Mouse (Mus musculus): ENCODE results near the gene Cntnap1. TPM values are rescaled to one million over a fixed set of nuclear protein-coding genes. Genes with fewer than 3 reads are reported as not detected.
A peak's percentile ranks its signal among the peaks of the same experiment; 100 is the strongest.

Cntnap1 gene
- polyA plus RNA-seq, 1 experiment from 2014 or later = 2.0 TPM

GRCm38 (mm10) chr11:101180846-101181740 lies 10.8 kb downstream of the Cntnap1 start:
- peaks cover 29% of the 10 kb centered on the region for H3K27me3 ChIP-seq
- ATAC-seq (ENCODE audit: insufficient number of reproducible peaks, low FRiP score, low TSS enrichment, low read depth) = no peak
- H3K9ac ChIP-seq = no peak overlapping the region
- no peak overlapping the region for H3K4me3 ChIP-seq (replicated peaks)
- H3K4me2 ChIP-seq (replicated peaks) = no peak overlapping the region
- no peaks in the 10 kb centered on the region for H3K9me3 ChIP-seq (replicated peaks)
- H3K4me1 ChIP-seq = peaks cover 27% of the 10 kb centered on the region
- no peaks in the 10 kb centered on the region for H3K36me3 ChIP-seq
- no peak overlapping the region for H3K27ac ChIP-seq (replicated peaks)
- 36% methylated on average over 10 of the region's 10 CpGs for WGBS

- WGBS = 88% methylated on average over 11 of the region's 11 CpGs
- no peak overlapping the region for H3K27ac ChIP-seq (replicated peaks)
- peaks cover 18% of the 10 kb centered on the region for H3K4me1 ChIP-seq
- H3K27me3 ChIP-seq = peaks cover 21% of the 10 kb centered on the region
- no peak overlapping the region for H3K4me3 ChIP-seq (replicated peaks)
- no peak overlapping the region for H3K9ac ChIP-seq
- 0 out of 2 replicates have a peak, but pooled peaks cover 4% of the 10 kb centered on the region for H3K36me3 ChIP-seq
- ATAC-seq (ENCODE audit: insufficient number of reproducible peaks, low FRiP score, low TSS enrichment, low read depth) = no peak
- no peak overlapping the region for H3K4me2 ChIP-seq (replicated peaks)
- no peaks in the 10 kb centered on the region for H3K9me3 ChIP-seq (replicated peaks)
These were observed 11.6 kb downstream of the Cntnap1 start for GRCm38 (mm10) chr11:101181961-101182360.

- H3K27me3 ChIP-seq = peaks cover 12% of the 10 kb centered on the region; the same call in 1 of the 2 replicates
- WGBS = 71% methylated on average over 14 of the region's 14 CpGs
- H3K4me3 ChIP-seq (replicated peaks) = no peak overlapping the region
- no peak overlapping the region for H3K27ac ChIP-seq (replicated peaks)
- H3K9ac ChIP-seq = no peak overlapping the region
- no peaks in the 10 kb centered on the region for H3K9me3 ChIP-seq (replicated peaks)
- no peak for ATAC-seq (ENCODE audit: insufficient number of reproducible peaks, low FRiP score, low TSS enrichment, low read depth)
- no peak overlapping the region for H3K4me2 ChIP-seq (replicated peaks)
- H3K4me1 ChIP-seq = peaks cover 9% of the 10 kb centered on the region; the same call in 1 of the 2 replicates
- H3K36me3 ChIP-seq = 0 out of 2 replicates have a peak, but pooled peaks cover 6% of the 10 kb centered on the region
These were observed 12.6 kb downstream of the Cntnap1 start for GRCm38 (mm10) chr11:101182771-101183517.

- 0 out of 2 replicates have a peak, but pooled peaks cover 6% of the 10 kb centered on the region for H3K36me3 ChIP-seq
- 81% methylated on average over 12 of the region's 12 CpGs for WGBS
- no peak overlapping the region for H3K4me3 ChIP-seq (replicated peaks)
- no peak overlapping the region for H3K9ac ChIP-seq
- H3K4me2 ChIP-seq (replicated peaks) = no peak overlapping the region
- ATAC-seq (ENCODE audit: insufficient number of reproducible peaks, low FRiP score, low TSS enrichment, low read depth) = no peak
- H3K27ac ChIP-seq (replicated peaks) = no peak overlapping the region
- no peaks in the 10 kb centered on the region for H3K27me3 ChIP-seq
- no peaks in the 10 kb centered on the region for H3K9me3 ChIP-seq (replicated peaks)
- peaks cover 9% of the 10 kb centered on the region for H3K4me1 ChIP-seq
These were observed 14.7 kb downstream of the Cntnap1 start for GRCm38 (mm10) chr11:101184984-101185383.

GRCm38 (mm10) chr11:101185441-101185840 lies 15.1 kb downstream of the Cntnap1 start:
- no peak for ATAC-seq (ENCODE audit: insufficient number of reproducible peaks, low FRiP score, low TSS enrichment, low read depth)

GRCm38 (mm10) chr11:101186526-101187247 lies 16.4 kb downstream of the Cntnap1 start:
- Histone ChIP-seq H3K9ac (no peak overlapping the region), H3K4me2 (replicated peaks) (no peak overlapping the region), H3K36me3 (0 out of 2 replicates have a peak, but pooled peaks cover 6% of the 10 kb centered on the region), H3K9me3 (replicated peaks) (no peaks in the 10 kb centered on the region), H3K4me1 (peaks cover 24% of the 10 kb centered on the region), H3K27ac (replicated peaks) (no peak overlapping the region), H3K27me3 (no peaks in the 10 kb centered on the region), H3K4me3 (replicated peaks) (no peak overlapping the region)
- no peak for ATAC-seq (ENCODE audit: insufficient number of reproducible peaks, low FRiP score, low TSS enrichment, low read depth)
- 84% methylated on average over 27 of the region's 27 CpGs for WGBS

More at GRCm38 (mm10) chr11:101185441-101185840, 15.1 kb downstream of the Cntnap1 start:
- Histone ChIP-seq H3K9ac (no peak overlapping the region), H3K4me2 (replicated peaks) (no peak overlapping the region), H3K27ac (replicated peaks) (no peak overlapping the region), H3K27me3 (no peaks in the 10 kb centered on the region), H3K4me3 (replicated peaks) (no peak overlapping the region), H3K4me1 (peaks cover 13% of the 10 kb centered on the region), H3K9me3 (replicated peaks) (no peaks in the 10 kb centered on the region), H3K36me3 (0 out of 2 replicates have a peak, but pooled peaks cover 6% of the 10 kb centered on the region)
- 91% methylated on average over 4 of the region's 4 CpGs for WGBS

- no peaks in the 10 kb centered on the region for H3K9me3 ChIP-seq (replicated peaks)
- ATAC-seq (ENCODE audit: insufficient number of reproducible peaks, low FRiP score, low TSS enrichment, low read depth) = no peak
- H3K9ac ChIP-seq = no peak overlapping the region
- H3K27me3 ChIP-seq = no peaks in the 10 kb centered on the region
- H3K27ac ChIP-seq (replicated peaks) = no peak overlapping the region
- H3K36me3 ChIP-seq = 0 out of 2 replicates have a peak, but pooled peaks cover 6% of the 10 kb centered on the region
- peaks cover 24% of the 10 kb centered on the region for H3K4me1 ChIP-seq
- H3K4me2 ChIP-seq (replicated peaks) = no peak overlapping the region
- 88% methylated on average over 5 of the region's 5 CpGs for WGBS
- no peak overlapping the region for H3K4me3 ChIP-seq (replicated peaks)
These were observed 17.2 kb downstream of the Cntnap1 start for GRCm38 (mm10) chr11:101187541-101187940.

- Histone ChIP-seq H3K36me3 (peaks cover 12% of the 10 kb centered on the region; the same call in 1 of the 2 replicates), H3K27ac (replicated peaks) (0 out of 2 replicates have a peak overlapping the region, but pooled peaks have one; percentile 83), H3K4me1 (peaks cover 24% of the 10 kb centered on the region), H3K4me2 (replicated peaks) (no peak overlapping the region), H3K4me3 (replicated peaks) (no peak overlapping the region), H3K27me3 (no peaks in the 10 kb centered on the region), H3K9ac (no peak overlapping the region), H3K9me3 (replicated peaks) (no peaks in the 10 kb centered on the region)
- no peak for ATAC-seq (ENCODE audit: insufficient number of reproducible peaks, low FRiP score, low TSS enrichment, low read depth)
- WGBS = 81% methylated on average over 11 of the region's 11 CpGs
These were observed 18.0 kb downstream of the Cntnap1 start for GRCm38 (mm10) chr11:101188166-101188805.

- Histone ChIP-seq H3K4me2 (replicated peaks) (no peak overlapping the region), H3K4me3 (replicated peaks) (no peak overlapping the region), H3K9me3 (replicated peaks) (no peaks in the 10 kb centered on the region), H3K9ac (no peak overlapping the region), H3K4me1 (peaks cover 24% of the 10 kb centered on the region), H3K27ac (replicated peaks) (peak overlapping the region; percentile 83), H3K36me3 (peaks cover 20% of the 10 kb centered on the region), H3K27me3 (no peaks in the 10 kb centered on the region)
- peak; percentile 73 for ATAC-seq (ENCODE audit: insufficient number of reproducible peaks, low FRiP score, low TSS enrichment, low read depth)
- 15% methylated on average over 6 of the region's 6 CpGs for WGBS
These were observed 19.3 kb downstream of the Cntnap1 start for GRCm38 (mm10) chr11:101189495-101190180.
